Mouse (Mus musculus) heart, postnatal 0 days (tissue): ENCODE measurements around the gene Rybp. TPM values are rescaled to one million over a fixed set of nuclear protein-coding genes. Genes with fewer than 3 reads are reported as not detected.

Experiments used
- ATAC-seq: fragments of 200-750 bp; cut with Nextera tagmentation; 2 replicates; pipeline ENCODE4 v1.8.0; 2017; ENCODE audit warnings: low read depth, moderate number of reproducible peaks, moderate library complexity; ENCODE audit not compliant: insufficient read depth
- DNase-seq: peaks from one replicate; pipeline ENCODE4 v3.0.0-alpha.2; 2016; ENCODE audit warnings: low spot score
- H3K27ac ChIP-seq: fragments of 300-500 bp; sonication (generic); 2 replicates; pipeline ENCODE4 v1.5.1; 2014; ENCODE audit warnings: low read depth, mild to moderate bottlenecking
- H3K27me3 ChIP-seq: fragments of 300-500 bp; sonication (generic); 2 replicates; pipeline ENCODE4 v1.6.1; 2014; ENCODE audit warnings: low read length, mixed read lengths; ENCODE audit not compliant: control insufficient read depth, insufficient read depth
- H3K36me3 ChIP-seq: fragments of 300-500 bp; sonication (generic); replicated peaks from 2 replicates; pipeline ENCODE4 v1.6.1; 2014; ENCODE audit warnings: low read length, mixed read lengths; ENCODE audit not compliant: control insufficient read depth, insufficient read depth
- H3K4me1 ChIP-seq: fragments of 300-500 bp; sonication (generic); 2 replicates; pipeline ENCODE4 v1.6.1; 2014; ENCODE audit warnings: antibody characterized with exemption; ENCODE audit not compliant: control insufficient read depth, insufficient read depth
- H3K4me2 ChIP-seq: fragments of 300-500 bp; sonication (generic); 2 replicates; pipeline ENCODE4 v1.6.1; 2014; ENCODE audit warnings: low read depth, mild to moderate bottlenecking, low read length, moderate library complexity
- H3K4me3 ChIP-seq: fragments of 300-500 bp; sonication (generic); 2 replicates; pipeline ENCODE4 v1.5.1; 2014; ENCODE audit warnings: low read depth, low read length
- H3K9ac ChIP-seq: fragments of 300-500 bp; sonication (generic); replicated peaks from 2 replicates; pipeline ENCODE4 v1.6.1; 2014; ENCODE audit warnings: low read depth, low read length, mixed read lengths
- H3K9me3 ChIP-seq: fragments of 300-500 bp; sonication (generic); replicated peaks from 2 replicates; pipeline ENCODE4 v1.6.1; 2016; ENCODE audit warnings: low read length; ENCODE audit not compliant: control insufficient read depth
- CTCF ChIP-seq: IDR thresholded peaks from 2 replicates; pipeline ENCODE4 v1.5.1; 2016; ENCODE audit warnings: antibody characterized with exemption, control low read depth, low read depth
- EP300 ChIP-seq: IDR thresholded peaks from 2 replicates; pipeline ENCODE4 v1.6.1; 2016; ENCODE audit warnings: antibody characterized with exemption, low read depth
- WGBS: fragments of 180-500 bp; shearing (Covaris S2); extraction: QIAGEN DNeasy Blood & Tissue Kit; methylation state at CpG from one replicate; pipeline ENCODE4 v1.1.7; 2014; 5-methylcytosine and 5-hydroxymethylcytosine counted together
- polyA plus RNA-seq: library from polyadenylated mRNA; unstranded; fragments of >200 nt; fragmentation: Nextera tagmentation; extraction: Ambion mirVana; gene quantifications from 2 replicates; pipeline ENCODE4 v1.2.1, GENCODE M21; 2015
- total RNA-seq: library from RNA; depleted of rRNA; stranded (reverse); fragments of >200 nt; gene quantifications from 2 replicates; pipeline ENCODE4 v1.2.3, GENCODE M21; 2014; ENCODE audit warnings: low replicate concordance

Rybp gene
- total and polyA plus RNA-seq, 2 experiments from 2014 or later, result 5.2 to 8.6 TPM

DNA sequence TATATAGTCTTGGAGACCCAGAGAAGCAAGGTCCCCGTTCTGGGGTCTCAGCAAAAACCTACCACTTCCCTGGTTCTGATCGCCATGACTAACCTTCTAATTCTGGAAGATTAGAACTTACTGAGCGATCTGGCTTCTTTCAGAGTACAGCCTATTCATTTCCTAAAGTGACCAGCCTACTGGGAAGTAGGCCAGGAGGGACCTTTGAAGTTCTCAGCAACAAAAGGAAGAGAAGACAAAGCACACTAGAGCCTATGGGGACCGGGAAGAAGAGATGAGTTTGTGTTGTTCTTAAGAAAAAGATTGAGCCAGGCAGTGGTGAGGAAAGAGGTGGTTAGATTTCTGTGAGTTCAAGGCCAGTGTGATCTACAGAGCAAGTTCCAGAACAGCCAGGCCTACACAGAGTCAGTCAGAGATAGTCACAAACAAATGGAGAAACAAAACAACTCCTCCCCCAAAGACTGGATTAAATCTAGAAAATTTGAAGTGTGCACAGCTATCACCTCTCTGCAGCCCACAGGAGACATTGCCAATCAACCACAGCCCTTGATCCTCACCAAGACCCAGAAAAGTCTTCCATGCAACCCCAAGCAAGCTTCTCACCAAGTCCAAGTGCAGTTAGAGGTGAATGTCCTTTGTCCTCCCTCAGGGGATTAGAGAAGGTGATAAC, 106.9 kb downstream of the Rybp start:
- no peak overlapping the region for H3K4me3 ChIP-seq
- ATAC-seq (0 out of 2 replicates have a peak, but pooled peaks have one; percentile 14), DNase-seq (no peak)
- H3K36me3 ChIP-seq, result no peaks in the 10 kb centered on the region
- no peaks in the 10 kb centered on the region for H3K9me3 ChIP-seq
- no peak overlapping the region for H3K9ac ChIP-seq
- 44% methylated on average over 4 of the region's 4 CpGs for WGBS
- no peak overlapping the region for H3K27ac ChIP-seq
- H3K27me3 ChIP-seq, result no peaks in the 10 kb centered on the region
- no peak for TF ChIP-seq EP300
- TF ChIP-seq CTCF, result no peak
- H3K4me2 ChIP-seq, result no peak overlapping the region
- peaks cover 4% of the 10 kb centered on the region; the same call in 1 of the 2 replicates for H3K4me1 ChIP-seq

GRCm38 (mm10) chr6:100178830-100179229, 108.5 kb downstream of the Rybp start:
- H3K36me3 ChIP-seq, result no peaks in the 10 kb centered on the region
- no peaks in the 10 kb centered on the region for H3K27me3 ChIP-seq
- H3K4me2 ChIP-seq, result no peak overlapping the region
- H3K9me3 ChIP-seq, result no peaks in the 10 kb centered on the region
- WGBS, result 31% methylated on average over 3 of the region's 3 CpGs
- no peak overlapping the region for H3K9ac ChIP-seq
- DNase-seq, result no peak
- ATAC-seq, result no peak
- peaks cover 4% of the 10 kb centered on the region; the same call in 1 of the 2 replicates for H3K4me1 ChIP-seq
- TF ChIP-seq EP300 (no peak), CTCF (no peak)
- no peak overlapping the region for H3K4me3 ChIP-seq
- H3K27ac ChIP-seq, result no peak overlapping the region
